Mouse (Mus musculus): ENCODE results near the gene Zfp637. TPM values are rescaled to one million over a fixed set of nuclear protein-coding genes. Genes with fewer than 3 reads are reported as not detected.
"Not testable (repeated sequence)": the region's sequence is repeated elsewhere in the genome, so short reads cannot be mapped to it uniquely, and the experiment has no call there.

Zfp637 gene
- total RNA-seq, 2 experiments from 2014 or later = 41.3 to 47.9 TPM

- peak; percentile 57 to 76 for DNase-seq (ENCODE audit: low spot score in 2 of 2)
Measured at GRCm38 (mm10) chr6:117862899-117863620, 22.1 kb downstream of the Zfp637 start.

DNA sequence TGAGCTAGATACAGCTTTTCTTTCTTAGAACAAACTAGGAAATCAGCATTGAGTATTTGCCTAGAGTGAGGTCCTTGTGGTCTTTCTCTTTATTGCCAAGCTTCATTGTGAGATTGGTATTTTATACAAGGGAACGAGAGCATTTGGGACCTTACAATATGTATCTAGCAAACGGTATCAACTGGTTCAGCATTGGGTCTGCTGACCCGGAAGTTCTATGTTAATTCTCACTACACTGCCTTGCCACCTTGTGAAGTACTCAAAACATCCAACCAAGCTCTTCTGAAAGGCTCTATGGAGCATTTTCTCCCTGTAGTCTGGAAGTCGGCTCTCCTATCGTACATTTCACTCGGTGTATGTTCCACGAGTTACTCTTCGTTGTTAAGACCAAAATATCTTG lies 22.8 kb downstream of the Zfp637 start:
- DNase-seq (ENCODE audit: low spot score in 2 of 2) = no peak

DNA sequence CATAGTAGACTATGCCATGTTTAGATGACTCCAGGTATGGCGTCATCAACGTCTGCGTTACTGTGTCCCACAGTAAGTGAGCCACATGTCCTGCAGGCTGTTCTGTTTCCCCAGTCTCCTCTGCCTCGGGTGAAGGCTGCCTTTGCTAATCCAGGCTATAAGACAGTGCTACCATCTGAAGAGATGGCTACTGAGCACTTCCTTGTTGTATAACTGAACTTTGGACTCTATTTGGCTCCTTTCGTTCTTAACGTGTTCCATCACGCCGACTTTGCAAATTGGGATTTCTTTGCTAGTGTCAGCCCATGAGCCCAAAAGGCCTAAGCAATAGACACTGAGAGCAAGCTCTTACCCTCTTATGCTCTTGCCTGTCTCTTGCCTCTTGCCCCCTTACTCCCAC lies 27.2 kb downstream of the Zfp637 start:
- DNase-seq (ENCODE audit: low spot score in 2 of 2) = no peak

DNA sequence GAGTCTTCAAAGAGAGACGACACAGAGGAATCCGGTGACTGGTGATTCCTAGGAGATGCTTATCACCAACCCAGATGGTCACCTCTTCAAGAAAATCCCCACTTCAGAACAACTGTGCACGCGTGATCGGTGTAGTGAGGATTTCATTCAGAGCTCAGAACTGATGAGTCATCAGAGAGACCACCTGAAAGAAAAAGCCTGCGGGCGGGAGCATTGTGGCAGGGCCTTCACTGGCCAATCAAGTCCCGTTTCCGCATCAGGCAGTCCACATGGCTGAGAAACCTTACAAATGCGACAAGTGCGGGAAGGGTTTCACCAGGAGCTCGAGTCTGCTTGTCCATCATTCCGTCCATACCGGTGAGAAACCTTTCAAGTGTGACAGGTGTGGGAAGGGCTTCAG lies 30.1 kb downstream of the Zfp637 start:
- DNase-seq (ENCODE audit: low spot score in 2 of 2) = no peak

DNA sequence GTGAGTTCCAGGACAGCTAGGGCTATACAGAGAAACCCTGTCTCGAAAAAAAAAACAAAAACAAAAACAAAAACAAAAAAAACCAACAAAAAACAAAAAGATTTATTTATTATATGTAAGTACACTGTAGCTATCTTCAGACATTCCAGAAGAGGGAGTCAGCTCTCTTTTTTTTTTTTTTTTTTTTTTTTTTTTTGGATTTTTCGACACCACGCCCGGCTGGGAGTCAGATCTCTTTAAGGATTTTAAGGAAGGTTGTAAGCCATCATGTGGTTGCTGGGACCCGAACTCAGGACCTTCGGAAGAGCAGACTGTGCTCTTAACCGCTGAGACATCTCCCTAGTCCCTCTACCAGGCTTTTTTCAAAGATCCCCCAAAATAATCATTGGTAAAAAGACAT lies 32.5 kb downstream of the Zfp637 start:
- DNase-seq (ENCODE audit: low spot score in 2 of 2) = not testable (repeated sequence)

DNA sequence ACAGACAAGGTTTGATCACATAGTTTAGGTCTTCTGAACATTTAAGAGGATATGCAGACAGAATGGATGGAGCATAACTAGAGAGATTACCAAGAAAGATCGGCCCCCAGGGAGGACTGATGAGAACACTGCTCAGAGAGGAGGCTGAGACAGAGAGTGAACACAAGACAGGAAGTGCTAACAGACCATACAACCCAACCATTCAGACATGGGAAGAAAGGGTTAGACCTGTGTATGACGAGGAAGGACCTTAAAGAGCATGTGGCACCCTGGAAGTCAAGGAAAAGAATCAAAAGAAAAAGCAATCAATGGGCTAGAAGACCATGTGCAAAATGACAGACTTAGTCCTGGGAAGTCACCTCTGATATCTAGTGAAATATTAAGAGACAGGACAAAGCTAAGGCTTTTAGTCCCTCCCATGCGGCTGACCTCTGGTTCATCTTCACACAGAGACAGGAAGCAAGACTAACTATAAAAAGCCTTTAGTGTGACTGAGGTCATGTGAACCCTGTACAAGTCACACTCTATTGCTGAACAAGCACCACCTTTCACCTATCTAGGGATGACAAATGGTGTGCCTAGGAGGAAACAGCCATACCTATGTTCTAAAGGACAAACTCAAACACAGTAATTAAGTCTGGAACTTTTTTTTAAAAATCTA lies 33.8 kb downstream of the Zfp637 start:
- DNase-seq (ENCODE audit: low spot score in 2 of 2) = no peak

- peak in 1 of 2 experiments; percentile 95 for DNase-seq (ENCODE audit: low spot score in 2 of 2)
Measured at GRCm38 (mm10) chr6:117878700-117879407, 37.9 kb downstream of the Zfp637 start.

DNA sequence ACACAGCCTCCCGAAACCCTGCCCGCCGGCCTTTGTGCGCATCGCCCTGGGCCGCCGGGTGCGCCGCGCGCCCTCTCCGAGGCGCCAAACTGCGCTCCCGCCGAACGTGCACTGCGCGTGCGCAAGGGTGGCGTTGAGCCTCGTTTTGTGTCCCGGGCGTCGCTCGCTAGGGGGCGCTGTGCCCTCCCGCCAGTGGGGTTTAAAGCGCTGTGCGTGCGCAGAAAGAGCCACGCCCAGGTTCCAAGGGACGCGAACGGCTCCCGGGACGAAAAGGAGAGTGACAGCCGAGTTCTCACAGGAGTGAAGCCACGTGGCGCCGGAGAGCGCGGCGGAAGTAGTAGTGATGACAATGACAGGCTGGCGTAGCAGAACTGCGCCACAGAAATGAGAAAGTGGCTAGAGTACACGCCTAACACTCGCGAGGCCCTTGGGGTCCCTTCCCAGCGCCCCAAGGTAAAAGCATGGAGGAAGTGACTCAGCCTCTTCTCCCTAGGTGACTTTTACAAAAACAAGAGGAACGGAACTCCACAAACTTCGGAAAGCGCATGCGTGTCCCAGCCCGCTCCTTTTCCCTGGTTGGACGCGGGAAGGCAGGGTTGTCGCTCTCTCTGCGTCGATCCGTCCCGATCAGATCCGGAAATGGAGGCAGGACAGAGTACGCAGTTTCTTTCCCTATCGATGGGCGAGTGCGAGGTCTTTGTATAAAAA lies 38.6 kb downstream of the Zfp637 start:
- peak; percentile 99 for DNase-seq (ENCODE audit: low spot score in 2 of 2)

- no peak for DNase-seq (ENCODE audit: low spot score in 2 of 2)
Measured at GRCm38 (mm10) chr6:117880394-117880838, 39.4 kb downstream of the Zfp637 start.

DNA sequence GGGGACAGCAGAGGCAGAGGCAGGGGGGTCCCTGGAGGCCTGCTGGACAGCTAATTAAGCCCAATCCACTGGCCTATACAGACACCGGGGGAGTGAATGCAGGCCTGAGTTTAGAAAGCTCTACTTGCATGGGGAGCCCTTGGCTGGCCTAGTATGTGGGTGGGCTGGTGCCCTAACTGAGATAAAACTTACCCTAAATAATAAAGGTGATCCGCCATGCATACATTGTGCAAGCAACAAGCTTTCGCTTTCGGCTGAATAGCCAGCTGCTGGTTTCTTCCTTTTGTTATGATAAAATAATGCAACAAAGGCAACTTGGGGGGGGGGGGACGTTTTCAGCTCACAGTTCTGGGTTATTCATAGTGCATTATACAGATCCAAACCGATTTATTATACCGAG lies 40.2 kb downstream of the Zfp637 start:
- DNase-seq (ENCODE audit: low spot score in 2 of 2) = no peak

- DNase-seq (ENCODE audit: low spot score in 2 of 2) = no peak
Measured at GRCm38 (mm10) chr6:117881997-117882396, 41.0 kb downstream of the Zfp637 start.

- DNase-seq (ENCODE audit: low spot score in 2 of 2) = no peak
Measured at GRCm38 (mm10) chr6:117885943-117886342, 45.0 kb downstream of the Zfp637 start.

DNA sequence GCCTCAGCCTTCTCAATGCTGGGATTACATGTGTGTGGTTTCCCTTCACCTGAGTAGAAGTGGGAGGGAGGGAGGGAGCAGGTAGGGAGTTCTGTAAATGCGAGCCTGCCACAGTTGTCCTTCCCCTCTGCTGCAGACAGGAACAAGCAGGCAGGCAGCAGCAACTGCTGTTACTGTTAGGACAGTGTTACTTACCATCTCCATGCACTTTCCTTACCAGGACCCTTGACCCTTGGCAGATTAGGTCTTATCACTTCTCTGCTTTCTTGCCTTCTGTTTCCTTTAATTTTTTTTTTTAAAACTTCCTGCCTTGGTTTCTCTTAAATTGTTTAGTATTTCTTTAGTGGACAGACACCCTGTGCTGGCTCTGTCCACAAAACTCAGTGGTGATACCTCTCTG lies 47.1 kb downstream of the Zfp637 start:
- no peak for DNase-seq (ENCODE audit: low spot score in 2 of 2)

- no peak for DNase-seq (ENCODE audit: low spot score in 2 of 2)
Measured at GRCm38 (mm10) chr6:117888642-117889096, 47.7 kb downstream of the Zfp637 start.

GRCm38 (mm10) chr6:117890257-117890656 lies 49.3 kb downstream of the Zfp637 start:
- no peak for DNase-seq (ENCODE audit: low spot score in 2 of 2)

DNA sequence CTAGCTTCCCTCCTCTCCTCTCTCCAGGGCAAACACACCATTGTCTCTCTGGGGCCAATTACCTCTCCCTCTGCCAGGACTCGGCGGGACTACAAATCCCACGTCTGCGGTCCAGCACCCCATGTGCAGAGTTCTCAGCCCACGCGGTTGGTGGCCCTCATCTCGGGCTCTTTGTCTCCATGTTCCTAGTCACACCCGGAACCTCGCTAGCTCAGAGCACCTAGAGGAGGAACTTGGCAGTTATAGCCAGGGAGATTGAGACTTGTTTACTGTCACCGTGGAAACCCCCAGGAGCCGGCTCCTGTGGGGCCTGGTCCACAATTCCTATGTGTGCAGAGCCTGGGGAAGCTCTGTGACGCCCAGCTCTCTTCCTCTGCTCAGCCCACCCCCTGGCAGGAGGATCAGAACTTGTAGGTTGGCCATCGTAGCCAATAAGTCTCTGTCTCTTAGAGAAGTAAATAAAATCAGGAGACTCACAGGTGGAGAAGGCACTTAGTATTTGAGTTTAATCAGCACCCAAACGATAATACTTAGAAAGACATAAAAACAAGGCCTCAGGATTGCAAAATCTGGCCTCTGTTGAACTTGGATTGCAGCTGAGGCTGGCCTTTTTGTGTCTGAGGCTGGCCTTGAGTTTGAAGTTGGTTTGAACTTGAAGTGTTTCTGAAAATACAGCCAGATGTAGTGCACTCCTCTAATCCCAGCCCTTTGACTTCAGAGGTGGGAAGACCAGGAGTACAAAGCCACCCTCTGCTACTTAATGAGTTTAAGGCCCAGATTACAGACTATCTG lies 50.6 kb downstream of the Zfp637 start:
- DNase-seq (ENCODE audit: low spot score in 2 of 2) = no peak

DNA sequence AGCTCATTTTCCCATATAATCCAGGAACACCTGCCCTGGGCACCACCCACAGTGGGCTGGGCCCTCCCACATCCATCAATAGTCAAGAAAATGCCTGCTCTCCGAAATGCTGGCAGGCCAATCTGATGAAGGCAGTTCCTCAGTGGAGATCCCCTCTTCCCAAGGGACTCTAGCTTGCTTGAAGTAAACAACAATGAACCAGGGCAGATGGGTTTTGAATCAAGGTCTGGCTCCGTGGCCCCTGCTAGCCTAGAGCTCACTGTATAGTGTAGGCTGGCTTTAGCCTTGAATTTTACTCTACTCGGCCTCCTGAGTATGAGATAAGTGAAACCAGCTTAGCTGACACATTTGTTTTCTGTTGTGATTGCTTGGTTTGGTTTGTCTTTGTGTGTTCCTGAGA lies 51.4 kb downstream of the Zfp637 start:
- no peak for DNase-seq (ENCODE audit: low spot score in 2 of 2)

DNA sequence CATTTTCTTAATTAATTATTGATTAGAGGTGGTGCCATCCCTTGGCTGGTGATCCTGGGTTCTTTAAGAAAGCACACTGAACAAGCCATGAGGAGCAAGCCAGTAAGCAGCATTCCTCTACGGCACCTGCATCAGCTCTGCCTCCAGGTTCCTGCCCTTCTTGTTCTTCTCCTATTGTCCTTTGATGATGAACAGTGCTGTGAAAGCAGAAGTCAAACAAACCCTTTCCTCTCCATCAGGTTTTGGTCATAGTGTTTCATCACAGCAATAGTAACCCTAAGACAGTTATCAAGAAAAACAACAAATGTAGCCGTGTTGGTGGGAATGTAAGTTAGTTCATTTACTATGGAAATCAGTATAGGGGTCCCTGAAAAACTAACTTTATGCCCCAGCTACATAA lies 52.5 kb downstream of the Zfp637 start:
- DNase-seq (ENCODE audit: low spot score in 2 of 2) = no peak
